Mouse (Mus musculus): ENCODE measurements around the gene Olfr411. TPM values are rescaled to one million over a fixed set of nuclear protein-coding genes. Genes with fewer than 3 reads are reported as not detected.

Olfr411 gene
- polyA plus RNA-seq (2015; fragmentation: Nextera tagmentation; extraction: Ambion mirVana): not detected in 2 replicates

DNA sequence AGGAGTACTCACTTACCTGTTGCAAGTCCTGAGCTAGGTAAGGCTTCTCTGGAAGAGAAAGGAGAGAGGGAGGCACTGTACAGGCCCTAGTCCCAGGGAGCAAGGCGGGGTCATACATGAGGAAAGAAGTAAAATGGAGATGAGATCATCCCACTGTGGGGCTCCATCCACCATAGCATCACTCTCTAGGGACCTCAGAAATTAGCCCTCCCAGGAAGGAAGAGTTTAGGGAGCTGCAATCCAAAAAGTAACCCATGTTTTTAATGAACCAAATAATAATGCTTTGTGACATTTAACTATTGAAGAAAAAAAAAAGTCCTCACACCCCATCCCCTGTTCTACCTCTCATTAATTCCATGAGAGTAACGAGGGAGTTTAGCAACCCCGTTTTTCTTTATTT lies at the start of gene Olfr411:
Gene Olfr411 (minus strand): TSS at position 101 of the 400 bp plus-strand sequence.
- Histone ChIP-seq H3K9ac (ENCODE audit: low read length) (no peak within 1 kb of the TSS), H3K9me3 (replicated peaks; ENCODE audit: control insufficient read depth, low read length) (no peaks in the 10 kb centered on the region), H3K27me3 (ENCODE audit: control insufficient read depth, insufficient read depth, low read length) (no peaks in the 10 kb centered on the region), H3K4me2 (ENCODE audit: low read depth, low read length) (no peak within 1 kb of the TSS), H3K4me1 (ENCODE audit: control insufficient read depth, insufficient read depth, low read length) (no peaks in the 10 kb centered on the region), H3K4me3 (replicated peaks; ENCODE audit: low read length) (no peak within 1 kb of the TSS), H3K27ac (ENCODE audit: low read length) (no peak within 1 kb of the TSS), H3K36me3 (ENCODE audit: control insufficient read depth, insufficient read depth, low read length) (no peaks in the 10 kb centered on the region)
- 80% methylated on average over 3 of the region's 3 CpGs for WGBS
- no peak for ATAC-seq (ENCODE audit: insufficient read depth, low FRiP score)

- H3K4me3 ChIP-seq (replicated peaks; ENCODE audit: low read length): no peak overlapping the region
- no peaks in the 10 kb centered on the region for H3K27me3 ChIP-seq (ENCODE audit: control insufficient read depth, insufficient read depth, low read length)
- ATAC-seq (ENCODE audit: insufficient read depth, low FRiP score): no peak
- no peak overlapping the region for H3K4me2 ChIP-seq (ENCODE audit: low read depth, low read length)
- H3K9ac ChIP-seq (ENCODE audit: low read length): no peak overlapping the region
- H3K36me3 ChIP-seq (ENCODE audit: control insufficient read depth, insufficient read depth, low read length): no peaks in the 10 kb centered on the region
- H3K9me3 ChIP-seq (replicated peaks; ENCODE audit: control insufficient read depth, low read length): no peaks in the 10 kb centered on the region
- WGBS: 44% methylated on average over 2 of the region's 2 CpGs
- H3K4me1 ChIP-seq (ENCODE audit: control insufficient read depth, insufficient read depth, low read length): no peaks in the 10 kb centered on the region
- H3K27ac ChIP-seq (ENCODE audit: low read length): no peak overlapping the region
These were observed 49.7 kb upstream of the Olfr411 start for GRCm38 (mm10) chr11:74402126-74402525.

DNA sequence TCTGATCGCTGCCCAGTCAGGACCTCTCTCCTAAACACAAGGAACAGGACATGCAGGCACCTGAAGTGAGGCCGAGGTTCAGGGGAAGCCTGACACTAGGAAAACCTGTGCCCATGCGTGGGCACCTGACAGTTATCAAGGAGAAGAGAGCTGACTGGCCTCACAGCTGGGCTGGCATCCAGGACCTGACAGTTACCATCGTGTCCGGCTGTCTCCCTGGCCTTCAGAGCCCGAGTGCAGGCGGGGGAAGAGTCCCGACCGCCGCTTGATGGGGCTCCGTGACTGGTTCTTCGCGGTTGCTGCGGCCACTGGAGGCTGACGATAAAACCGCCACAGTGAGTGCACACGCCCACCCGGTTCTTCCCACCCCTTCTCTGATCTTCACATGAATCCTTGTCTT lies 43.1 kb upstream of the Olfr411 start:
- WGBS: 78% methylated on average over 18 of the region's 18 CpGs
- H3K4me3 ChIP-seq (replicated peaks; ENCODE audit: low read length): no peak overlapping the region
- H3K27ac ChIP-seq (ENCODE audit: low read length): no peak overlapping the region
- H3K36me3 ChIP-seq (ENCODE audit: control insufficient read depth, insufficient read depth, low read length): no peaks in the 10 kb centered on the region
- H3K4me1 ChIP-seq (ENCODE audit: control insufficient read depth, insufficient read depth, low read length): no peaks in the 10 kb centered on the region
- no peak overlapping the region for H3K9ac ChIP-seq (ENCODE audit: low read length)
- ATAC-seq (ENCODE audit: insufficient read depth, low FRiP score): no peak
- no peaks in the 10 kb centered on the region for H3K27me3 ChIP-seq (ENCODE audit: control insufficient read depth, insufficient read depth, low read length)
- no peaks in the 10 kb centered on the region for H3K9me3 ChIP-seq (replicated peaks; ENCODE audit: control insufficient read depth, low read length)
- no peak overlapping the region for H3K4me2 ChIP-seq (ENCODE audit: low read depth, low read length)

GRCm38 (mm10) chr11:74393489-74393888 lies 41.0 kb upstream of the Olfr411 start:
- Histone ChIP-seq H3K4me1 (ENCODE audit: control insufficient read depth, insufficient read depth, low read length) (no peaks in the 10 kb centered on the region), H3K27ac (ENCODE audit: low read length) (no peak overlapping the region), H3K36me3 (ENCODE audit: control insufficient read depth, insufficient read depth, low read length) (no peaks in the 10 kb centered on the region), H3K4me2 (ENCODE audit: low read depth, low read length) (no peak overlapping the region), H3K27me3 (ENCODE audit: control insufficient read depth, insufficient read depth, low read length) (no peaks in the 10 kb centered on the region), H3K4me3 (replicated peaks; ENCODE audit: low read length) (no peak overlapping the region), H3K9me3 (replicated peaks; ENCODE audit: control insufficient read depth, low read length) (no peaks in the 10 kb centered on the region), H3K9ac (ENCODE audit: low read length) (no peak overlapping the region)
- 77% methylated on average over 5 of the region's 5 CpGs for WGBS
- ATAC-seq (ENCODE audit: insufficient read depth, low FRiP score): peak; percentile 35; the same call in 1 of the 2 replicates

DNA sequence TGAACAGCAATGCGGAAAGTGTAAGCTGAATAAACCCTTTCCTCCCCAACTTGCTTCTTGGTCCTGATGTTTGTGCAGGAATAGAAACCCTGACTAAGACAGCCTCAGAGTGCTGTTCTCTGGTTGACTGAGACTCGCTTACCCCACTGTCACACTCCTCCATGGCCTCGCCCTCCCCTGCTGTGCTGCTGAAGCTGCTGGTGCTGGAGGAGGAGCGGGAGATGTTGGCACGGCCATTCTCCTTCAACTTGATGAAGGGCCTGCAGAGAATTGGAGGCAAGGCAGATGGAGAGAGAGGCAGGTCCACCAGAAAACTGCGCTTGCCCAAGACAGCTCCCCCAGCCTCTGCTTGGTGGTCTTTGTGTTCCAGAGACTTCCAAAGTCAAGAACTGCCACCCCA lies 40.5 kb upstream of the Olfr411 start:
- Histone ChIP-seq H3K9me3 (replicated peaks; ENCODE audit: control insufficient read depth, low read length) (no peaks in the 10 kb centered on the region), H3K9ac (ENCODE audit: low read length) (no peak overlapping the region), H3K4me1 (ENCODE audit: control insufficient read depth, insufficient read depth, low read length) (no peaks in the 10 kb centered on the region), H3K4me3 (replicated peaks; ENCODE audit: low read length) (no peak overlapping the region), H3K36me3 (ENCODE audit: control insufficient read depth, insufficient read depth, low read length) (no peaks in the 10 kb centered on the region), H3K27me3 (ENCODE audit: control insufficient read depth, insufficient read depth, low read length) (no peaks in the 10 kb centered on the region), H3K4me2 (ENCODE audit: low read depth, low read length) (no peak overlapping the region), H3K27ac (ENCODE audit: low read length) (no peak overlapping the region)
- WGBS: 80% methylated on average over 6 of the region's 6 CpGs
- no peak for ATAC-seq (ENCODE audit: insufficient read depth, low FRiP score)

GRCm38 (mm10) chr11:74391899-74392298 lies 39.4 kb upstream of the Olfr411 start:
- no peaks in the 10 kb centered on the region for H3K9me3 ChIP-seq (replicated peaks; ENCODE audit: control insufficient read depth, low read length)
- H3K36me3 ChIP-seq (ENCODE audit: control insufficient read depth, insufficient read depth, low read length): no peaks in the 10 kb centered on the region
- H3K4me3 ChIP-seq (replicated peaks; ENCODE audit: low read length): no peak overlapping the region
- H3K4me2 ChIP-seq (ENCODE audit: low read depth, low read length): no peak overlapping the region
- no peak overlapping the region for H3K9ac ChIP-seq (ENCODE audit: low read length)
- WGBS: 79% methylated on average over 11 of the region's 11 CpGs
- no peaks in the 10 kb centered on the region for H3K4me1 ChIP-seq (ENCODE audit: control insufficient read depth, insufficient read depth, low read length)
- no peaks in the 10 kb centered on the region for H3K27me3 ChIP-seq (ENCODE audit: control insufficient read depth, insufficient read depth, low read length)
- ATAC-seq (ENCODE audit: insufficient read depth, low FRiP score): no peak
- no peak overlapping the region for H3K27ac ChIP-seq (ENCODE audit: low read length)

GRCm38 (mm10) chr11:74387203-74387602 lies 34.8 kb upstream of the Olfr411 start:
- no peak overlapping the region for H3K4me3 ChIP-seq (replicated peaks; ENCODE audit: low read length)
- WGBS: 74% methylated on average over 5 of the region's 5 CpGs

DNA sequence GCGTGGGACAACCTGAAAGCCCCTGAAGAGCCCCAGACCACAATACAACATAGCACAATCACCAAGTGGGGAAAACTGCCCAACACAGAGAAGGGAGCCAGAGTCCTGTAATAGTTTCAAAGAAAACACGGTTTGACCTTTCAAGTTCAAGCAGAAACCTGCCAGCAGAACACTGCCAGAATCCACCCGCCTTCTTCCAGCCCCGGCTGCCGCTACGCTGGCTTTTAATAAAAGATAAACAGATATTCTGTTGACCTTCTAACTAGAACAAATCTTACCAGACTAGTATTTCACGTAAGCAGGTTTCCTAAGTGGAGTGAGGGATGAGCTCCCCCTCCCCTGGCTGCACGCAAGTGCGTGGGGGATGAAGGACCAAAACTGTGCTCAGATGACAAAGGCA lies 33.2 kb upstream of the Olfr411 start:
- no peak overlapping the region for H3K4me2 ChIP-seq (ENCODE audit: low read depth, low read length)
- H3K9ac ChIP-seq (ENCODE audit: low read length): peak overlapping the region; percentile 26; the same call in 1 of the 2 replicates
- H3K9me3 ChIP-seq (replicated peaks; ENCODE audit: control insufficient read depth, low read length): no peaks in the 10 kb centered on the region
- peak overlapping the region; percentile 42; the same call in 1 of the 2 replicates for H3K27ac ChIP-seq (ENCODE audit: low read length)
- no peaks in the 10 kb centered on the region for H3K27me3 ChIP-seq (ENCODE audit: control insufficient read depth, insufficient read depth, low read length)
- no peak overlapping the region for H3K4me3 ChIP-seq (replicated peaks; ENCODE audit: low read length)
- WGBS: 31% methylated on average over 9 of the region's 9 CpGs
- peaks cover 10% of the 10 kb centered on the region for H3K4me1 ChIP-seq (ENCODE audit: control insufficient read depth, insufficient read depth, low read length)
- H3K36me3 ChIP-seq (ENCODE audit: control insufficient read depth, insufficient read depth, low read length): no peaks in the 10 kb centered on the region
- peak; percentile 58; the same call in 1 of the 2 replicates for ATAC-seq (ENCODE audit: insufficient read depth, low FRiP score)

More at GRCm38 (mm10) chr11:74387203-74387602, 34.8 kb upstream of the Olfr411 start:
- no peak overlapping the region for H3K9ac ChIP-seq (ENCODE audit: low read length)
- H3K27me3 ChIP-seq (ENCODE audit: control insufficient read depth, insufficient read depth, low read length): no peaks in the 10 kb centered on the region
- no peak overlapping the region for H3K27ac ChIP-seq (ENCODE audit: low read length)
- H3K36me3 ChIP-seq (ENCODE audit: control insufficient read depth, insufficient read depth, low read length): no peaks in the 10 kb centered on the region
- no peak for ATAC-seq (ENCODE audit: insufficient read depth, low FRiP score)
- H3K4me2 ChIP-seq (ENCODE audit: low read depth, low read length): no peak overlapping the region
- H3K9me3 ChIP-seq (replicated peaks; ENCODE audit: control insufficient read depth, low read length): no peaks in the 10 kb centered on the region
- peaks cover 10% of the 10 kb centered on the region for H3K4me1 ChIP-seq (ENCODE audit: control insufficient read depth, insufficient read depth, low read length)

DNA sequence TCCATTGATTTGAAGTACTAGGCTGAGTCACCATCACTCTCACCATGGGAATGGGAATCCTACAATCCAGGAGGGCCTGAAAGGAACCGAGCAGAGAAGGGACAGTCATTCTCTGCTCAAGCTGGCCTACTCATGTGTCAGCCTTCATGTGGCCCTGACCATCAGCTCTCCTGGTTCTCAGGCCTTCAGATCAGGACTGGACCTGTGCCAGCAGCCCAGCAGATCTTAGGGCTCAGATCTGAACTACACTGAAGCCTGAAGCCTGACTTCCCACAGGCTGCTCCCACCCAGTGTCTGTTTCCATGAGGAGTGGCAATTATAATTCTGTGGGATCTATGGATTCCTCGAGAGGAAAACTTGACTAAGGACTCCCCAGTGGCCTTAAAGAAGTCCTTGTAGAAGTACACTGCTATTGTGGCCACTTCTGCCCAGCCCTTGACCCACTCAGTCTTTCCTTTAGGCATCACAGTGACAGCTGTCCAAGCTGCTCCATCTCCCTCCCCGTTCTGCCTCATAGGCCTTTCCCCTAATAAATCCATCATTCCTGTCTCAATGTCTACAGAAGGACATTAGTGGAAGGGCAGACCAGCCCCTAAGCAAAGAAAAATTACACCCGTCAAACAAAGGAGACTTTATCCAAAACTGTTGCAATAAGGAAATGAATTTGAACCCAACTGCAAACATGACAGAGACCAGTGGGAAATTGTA lies 26.9 kb upstream of the Olfr411 start:
- H3K9ac ChIP-seq (ENCODE audit: low read length): no peak overlapping the region
- no peaks in the 10 kb centered on the region for H3K27me3 ChIP-seq (ENCODE audit: control insufficient read depth, insufficient read depth, low read length)
- no peaks in the 10 kb centered on the region for H3K9me3 ChIP-seq (replicated peaks; ENCODE audit: control insufficient read depth, low read length)
- WGBS: 45% methylated on average over 4 of the region's 4 CpGs
- no peaks in the 10 kb centered on the region for H3K4me1 ChIP-seq (ENCODE audit: control insufficient read depth, insufficient read depth, low read length)
- no peak overlapping the region for H3K27ac ChIP-seq (ENCODE audit: low read length)
- no peak overlapping the region for H3K4me3 ChIP-seq (replicated peaks; ENCODE audit: low read length)
- no peak for ATAC-seq (ENCODE audit: insufficient read depth, low FRiP score)
- H3K4me2 ChIP-seq (ENCODE audit: low read depth, low read length): no peak overlapping the region
- H3K36me3 ChIP-seq (ENCODE audit: control insufficient read depth, insufficient read depth, low read length): no peaks in the 10 kb centered on the region
